ENCODE assay signal across 8 mouse cellular contexts in the genomic region with DNA sequence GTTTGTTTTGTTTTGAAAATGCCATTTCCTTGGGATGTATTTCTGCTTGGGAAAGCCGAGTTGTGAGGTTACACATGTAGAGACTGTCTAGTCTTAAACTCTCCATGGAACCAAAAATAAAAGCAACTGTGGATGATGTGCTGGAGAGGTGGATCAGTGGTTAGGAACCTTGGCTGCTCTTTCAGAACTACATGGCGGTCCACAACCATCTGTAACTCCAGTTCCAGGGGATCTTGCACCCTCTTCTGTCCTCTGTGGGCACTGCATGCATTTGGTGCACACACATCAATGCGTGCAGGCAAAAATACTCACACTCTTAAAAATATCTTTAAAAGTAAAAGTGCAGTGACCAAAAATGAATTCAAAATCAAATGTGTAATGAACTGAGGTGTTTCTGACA. TPM values are rescaled to one million over a fixed set of nuclear protein-coding genes. Genes with fewer than 3 reads are reported as not detected.
DNase-seq lines count a peak whose midpoint lies in the region; ATAC-seq and TF ChIP-seq lines count a peak whose summit lies in the region.

No protein-coding gene starts in this region.

- H3K9me3 ChIP-seq in lung, postnatal 0 days (ENCODE audit: low read length), result no peaks in the 10 kb centered on the region

- H3K4me3 ChIP-seq in testis, adult 2 months (ENCODE audit: control insufficient read depth, low read depth, low read length), result no peak overlapping the region
- H3K4me3 ChIP-seq in lung, postnatal 0 days (ENCODE audit: low read depth, low read length), result no peak overlapping the region

- no peaks in the 10 kb centered on the region for H3K27me3 ChIP-seq in testis, adult 2 months (ENCODE audit: control insufficient read depth, insufficient read depth, low read length)
- no peaks in the 10 kb centered on the region for H3K27me3 ChIP-seq in lung, postnatal 0 days (replicated peaks; ENCODE audit: insufficient read depth, low read length)

- H3K4me2 ChIP-seq in lung, postnatal 0 days (replicated peaks; ENCODE audit: low read depth, low read length), result no peak overlapping the region

- no peak for TF ChIP-seq EP300 in lung, postnatal 0 days (IDR thresholded peaks at IDR 0.05)

- no peak for TF ChIP-seq POLR2A in testis, adult 2 months (IDR thresholded peaks at IDR 0.05; ENCODE audit: control insufficient read depth, low read depth, low read length)

- H3K27ac ChIP-seq in testis, adult 2 months (ENCODE audit: control insufficient read depth, insufficient read depth, low read depth, low read length), result no peak overlapping the region
- no peak overlapping the region for H3K27ac ChIP-seq in lung, postnatal 0 days (ENCODE audit: low read length)

- no peak overlapping the region for H3K9ac ChIP-seq in lung, postnatal 0 days (replicated peaks; ENCODE audit: low read depth)

- TF ChIP-seq CTCF in testis, adult 2 months (IDR thresholded peaks at IDR 0.05; ENCODE audit: control insufficient read depth, insufficient read depth, insufficient replicate concordance, low read depth, low read length), result peak; percentile 38; the same call in 1 of the 2 replicates
- TF ChIP-seq CTCF in lung, postnatal 0 days (IDR thresholded peaks at IDR 0.05), result peak; percentile 85

- peaks cover 7% of the 10 kb centered on the region for H3K4me1 ChIP-seq in testis, adult 2 months (ENCODE audit: control insufficient read depth, insufficient read depth, low read length)
- no peaks in the 10 kb centered on the region for H3K4me1 ChIP-seq in lung, postnatal 0 days (ENCODE audit: insufficient read depth, low read depth, low read length)

- H3K36me3 ChIP-seq in testis, adult 2 months (ENCODE audit: control insufficient read depth, insufficient read depth, low read length), result no peaks in the 10 kb centered on the region; the same call in 1 of the 2 replicates
- H3K36me3 ChIP-seq in lung, postnatal 0 days (ENCODE audit: insufficient read depth, low read length), result no peaks in the 10 kb centered on the region

- no peak for ATAC-seq in lung, postnatal 0 days

- 62% methylated on average over 3 of the region's 3 CpGs for WGBS in lung, postnatal 0 days

- peak; percentile 22 for DNase-seq in gastrocnemius, adult 18-20 months (ENCODE audit: low spot score)
- no peak for DNase-seq in gastrocnemius, postnatal 25 days
- no peak for DNase-seq in testis, postnatal 14 days (ENCODE audit: low spot score)
- peak; percentile 69 for DNase-seq in embryo, embryonic 10.5 days (ENCODE audit: low spot score)
- DNase-seq in lung, postnatal 0 days (ENCODE audit: low spot score), result peak; percentile 63
- DNase-seq in thymus, postnatal 36 days, result peak; percentile 57 to 64
- DNase-seq in gastrocnemius, postnatal 4 days (ENCODE audit: low spot score in 2 of 2), result no peak

RNA-seq across cellular contexts. Expression of a gene that starts 15.4 kb away (rescaled TPM):
- 10 to 100 TPM; 68.8 to 72.7 TPM for total RNA-seq in gastrocnemius, adult 18-20 months (2021)
- 10 to 100 TPM; 54.0 to 63.0 TPM for total RNA-seq in gastrocnemius, postnatal 25 days (2021)
- 353 and 458 TPM in 2 replicates for polyA plus RNA-seq in testis, adult 2 months (2012; rRNA removed)
- 23.6 and 28.8 TPM in 2 replicates for polyA plus RNA-seq in lung, postnatal 0 days (2015; fragmentation: Nextera tagmentation; extraction: Ambion mirVana)
- 10 to 100 TPM; 47.4 to 55.9 TPM for total RNA-seq in gastrocnemius, postnatal 4 days (2021)

RNA-seq across cellular contexts. Expression of a gene that starts 27.4 kb away (rescaled TPM):
- not detected for total RNA-seq in gastrocnemius, adult 18-20 months (2021)
- total RNA-seq in gastrocnemius, postnatal 25 days (2021), result not detected
- not detected in 2 replicates for polyA plus RNA-seq in testis, adult 2 months (2012; rRNA removed)
- 0.07 TPM in 1 of 2 replicates, not detected in the other for polyA plus RNA-seq in lung, postnatal 0 days (2015; fragmentation: Nextera tagmentation; extraction: Ambion mirVana)
- total RNA-seq in gastrocnemius, postnatal 4 days (2021), result not detected

RNA-seq across cellular contexts. Expression of a gene that starts 32.1 kb away (rescaled TPM):
- total RNA-seq in gastrocnemius, adult 18-20 months (2021), result 1 to 10 TPM; 1.2 to 1.6 TPM
- 1 to 10 TPM; 2.6 to 4.7 TPM for total RNA-seq in gastrocnemius, postnatal 25 days (2021)
- 3.1 and 3.3 TPM in 2 replicates for polyA plus RNA-seq in testis, adult 2 months (2012; rRNA removed)
- polyA plus RNA-seq in lung, postnatal 0 days (2015; fragmentation: Nextera tagmentation; extraction: Ambion mirVana), result 6.6 and 7.1 TPM in 2 replicates
- 10 to 100 TPM; 11.3 to 12.4 TPM for total RNA-seq in gastrocnemius, postnatal 4 days (2021)

RNA-seq across cellular contexts. Expression of a gene that starts 32.3 kb away (rescaled TPM):
- total RNA-seq in gastrocnemius, adult 18-20 months (2021), result 1 to 10 TPM; 3.7 to 7.1 TPM
- 10 to 100 TPM in 1 of 2 experiments, 1 to 10 TPM in 1; 7.0 to 11.5 TPM for total RNA-seq in gastrocnemius, postnatal 25 days (2021)
- polyA plus RNA-seq in testis, adult 2 months (2012; rRNA removed), result 1.3 and 1.9 TPM in 2 replicates
- polyA plus RNA-seq in lung, postnatal 0 days (2015; fragmentation: Nextera tagmentation; extraction: Ambion mirVana), result 1.8 and 2.3 TPM in 2 replicates
- total RNA-seq in gastrocnemius, postnatal 4 days (2021), result 10 to 100 TPM; 16.8 to 17.6 TPM

Comparison
In these comparisons a context has a peak if more than half of its experiments do, and no peak if none do; other contexts are left out.
1. DNase-seq: peak in gastrocnemius, adult 18-20 months (single experiment), embryo, embryonic 10.5 days (single experiment), lung, postnatal 0 days (single experiment) and thymus, postnatal 36 days (2 of 2); none in gastrocnemius, postnatal 25 days (single experiment), testis, postnatal 14 days (single experiment) and gastrocnemius, postnatal 4 days (0 of 2).